Mouse (Mus musculus) adrenal gland, postnatal 4 days (tissue): ENCODE measurements around the gene Exoc6. TPM values are rescaled to one million over a fixed set of nuclear protein-coding genes. Genes with fewer than 3 reads are reported as not detected.

Source experiments
- DNase-seq, 2 experiments: peaks; one replicate each; pipeline ENCODE4 v3.0.0; 2021 to 2022; ENCODE audit warnings: low spot score in 2 of 2, mixed read lengths in 2 of 2
- total RNA-seq, 2 experiments: library from RNA; stranded (reverse); gene quantifications; 2 replicates each; pipeline ENCODE4 v1.2.3; 2021

Exoc6 gene
- total RNA-seq, 2 experiments from 2014 or later = 21.3 to 22.3 TPM

DNA sequence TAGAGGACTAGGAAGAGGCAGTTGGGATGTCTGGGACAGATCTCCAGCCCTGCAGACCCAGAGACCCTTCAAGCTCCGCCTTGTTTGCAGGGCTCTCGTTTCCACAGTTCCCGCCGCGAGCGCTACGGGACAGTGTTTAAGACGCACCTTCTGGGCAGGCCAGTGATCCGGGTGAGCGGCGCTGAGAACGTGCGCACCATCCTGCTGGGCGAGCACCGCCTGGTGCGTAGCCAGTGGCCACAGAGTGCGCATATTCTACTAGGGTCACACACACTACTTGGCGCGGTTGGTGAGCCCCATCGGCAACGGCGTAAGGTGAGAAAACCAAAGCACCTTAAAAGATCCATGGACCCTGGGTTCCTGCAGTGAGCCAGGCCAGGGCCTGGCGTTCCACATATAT lies 136.1 kb downstream of the Exoc6 start:
- no peak for DNase-seq

DNA sequence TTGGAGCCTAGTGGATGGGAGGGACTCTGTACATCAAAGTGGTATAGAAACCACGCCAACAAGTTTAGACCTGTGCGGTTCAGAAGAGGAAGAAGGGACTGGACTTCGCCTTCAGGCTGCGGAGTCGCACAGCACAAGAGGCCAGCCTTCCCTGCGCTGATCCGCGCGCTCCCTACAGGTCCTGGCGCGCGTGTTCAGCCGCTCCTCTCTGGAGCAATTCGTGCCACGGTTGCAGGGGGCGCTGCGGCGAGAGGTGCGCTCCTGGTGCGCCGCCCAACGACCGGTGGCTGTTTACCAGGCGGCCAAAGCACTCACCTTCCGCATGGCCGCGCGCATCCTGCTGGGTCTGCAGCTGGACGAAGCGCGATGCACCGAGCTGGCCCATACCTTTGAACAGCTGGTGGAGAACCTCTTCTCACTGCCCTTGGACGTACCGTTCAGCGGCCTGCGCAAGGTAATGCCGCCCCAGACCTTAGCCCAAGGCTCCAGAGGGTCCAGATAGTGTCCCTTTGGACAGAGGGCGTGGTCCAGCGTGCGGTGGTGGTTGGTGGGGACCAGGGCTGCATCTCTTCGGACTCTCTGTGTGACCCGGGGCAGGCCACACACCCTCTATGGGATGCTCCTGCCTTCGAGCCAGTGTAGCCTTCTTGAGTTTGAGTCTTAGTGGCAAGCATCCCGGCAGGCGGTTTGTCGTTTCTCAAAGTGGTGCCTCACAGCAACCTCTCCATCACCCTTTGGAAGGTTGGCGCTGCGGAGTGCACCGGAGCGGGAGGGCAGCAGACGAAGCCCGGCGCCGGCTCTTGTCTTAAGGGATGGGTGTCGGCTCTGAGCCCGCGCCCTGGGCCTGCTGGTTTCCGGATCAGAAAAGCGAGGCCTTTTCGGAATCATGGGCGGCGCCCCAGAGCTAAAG lies 137.0 kb downstream of the Exoc6 start:
- DNase-seq = no peak

DNA sequence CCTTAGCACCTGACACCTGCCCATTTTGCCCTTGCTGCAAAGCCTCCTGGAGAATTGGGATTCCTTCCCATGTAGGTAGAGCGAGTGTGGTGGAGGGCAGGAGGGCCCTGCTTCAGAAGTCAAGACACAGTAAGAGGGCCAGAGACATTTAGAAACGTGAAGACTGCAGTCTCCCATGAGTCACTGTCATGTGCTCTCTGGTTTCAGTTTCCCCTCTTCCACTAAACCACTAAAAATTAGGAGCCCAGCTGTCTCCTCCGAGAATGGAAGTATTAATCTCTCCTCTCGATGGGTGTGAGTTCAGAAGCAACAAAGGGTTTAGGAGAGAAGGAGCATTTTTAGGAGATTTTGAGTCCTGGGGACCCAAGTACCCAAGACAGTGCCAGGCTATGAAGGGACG lies 139.3 kb downstream of the Exoc6 start:
- no peak for DNase-seq

DNA sequence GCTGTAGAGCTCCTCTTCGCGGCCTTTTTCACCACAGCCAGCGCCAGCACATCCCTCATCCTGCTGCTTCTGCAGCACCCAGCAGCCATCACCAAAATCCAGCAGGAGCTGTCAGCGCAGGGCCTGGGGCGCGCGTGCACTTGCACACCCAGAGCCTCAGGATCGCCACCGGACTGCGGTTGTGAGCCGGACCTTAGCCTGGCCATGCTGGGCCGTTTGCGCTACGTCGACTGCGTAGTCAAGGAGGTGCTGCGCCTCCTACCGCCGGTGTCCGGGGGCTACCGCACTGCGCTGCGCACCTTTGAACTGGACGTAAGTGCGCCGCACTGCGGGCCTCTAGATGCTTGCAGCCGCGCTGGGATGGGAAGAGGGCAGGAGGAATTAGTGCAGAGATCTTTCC lies 140.5 kb downstream of the Exoc6 start:
- DNase-seq = no peak

DNA sequence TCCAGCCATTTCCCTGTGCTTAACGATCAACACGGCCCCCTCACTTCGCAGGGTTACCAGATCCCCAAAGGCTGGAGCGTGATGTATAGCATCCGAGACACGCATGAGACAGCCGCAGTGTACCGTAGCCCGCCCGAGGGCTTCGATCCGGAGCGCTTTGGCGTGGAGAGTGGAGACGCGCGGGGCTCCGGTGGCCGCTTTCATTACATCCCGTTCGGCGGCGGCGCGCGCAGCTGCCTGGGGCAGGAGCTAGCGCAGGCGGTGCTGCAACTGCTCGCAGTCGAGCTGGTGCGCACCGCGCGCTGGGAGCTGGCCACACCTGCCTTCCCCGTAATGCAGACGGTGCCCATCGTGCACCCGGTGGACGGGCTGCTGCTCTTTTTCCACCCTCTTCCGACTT lies 142.7 kb downstream of the Exoc6 start:
- DNase-seq = no peak

DNA sequence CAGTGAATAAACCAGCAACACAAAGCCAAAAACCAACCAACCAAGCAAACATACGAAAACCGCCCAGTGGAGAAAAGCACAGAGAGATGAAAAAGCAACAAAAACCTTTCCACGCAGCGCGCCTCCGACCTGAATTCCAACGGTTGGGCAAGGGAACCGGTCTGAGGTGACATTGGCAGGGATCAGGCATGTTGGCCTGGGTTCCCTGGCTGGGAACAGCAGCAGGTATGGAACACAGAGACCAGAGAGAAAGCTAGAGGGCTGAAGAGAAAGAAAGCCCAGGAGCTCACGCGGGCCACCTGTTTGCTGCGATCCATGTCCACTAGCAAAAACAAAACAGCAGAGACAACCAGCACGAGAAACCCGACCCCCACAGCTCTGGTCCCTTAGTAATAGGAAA lies 144.9 kb downstream of the Exoc6 start:
- no peak for DNase-seq

DNA sequence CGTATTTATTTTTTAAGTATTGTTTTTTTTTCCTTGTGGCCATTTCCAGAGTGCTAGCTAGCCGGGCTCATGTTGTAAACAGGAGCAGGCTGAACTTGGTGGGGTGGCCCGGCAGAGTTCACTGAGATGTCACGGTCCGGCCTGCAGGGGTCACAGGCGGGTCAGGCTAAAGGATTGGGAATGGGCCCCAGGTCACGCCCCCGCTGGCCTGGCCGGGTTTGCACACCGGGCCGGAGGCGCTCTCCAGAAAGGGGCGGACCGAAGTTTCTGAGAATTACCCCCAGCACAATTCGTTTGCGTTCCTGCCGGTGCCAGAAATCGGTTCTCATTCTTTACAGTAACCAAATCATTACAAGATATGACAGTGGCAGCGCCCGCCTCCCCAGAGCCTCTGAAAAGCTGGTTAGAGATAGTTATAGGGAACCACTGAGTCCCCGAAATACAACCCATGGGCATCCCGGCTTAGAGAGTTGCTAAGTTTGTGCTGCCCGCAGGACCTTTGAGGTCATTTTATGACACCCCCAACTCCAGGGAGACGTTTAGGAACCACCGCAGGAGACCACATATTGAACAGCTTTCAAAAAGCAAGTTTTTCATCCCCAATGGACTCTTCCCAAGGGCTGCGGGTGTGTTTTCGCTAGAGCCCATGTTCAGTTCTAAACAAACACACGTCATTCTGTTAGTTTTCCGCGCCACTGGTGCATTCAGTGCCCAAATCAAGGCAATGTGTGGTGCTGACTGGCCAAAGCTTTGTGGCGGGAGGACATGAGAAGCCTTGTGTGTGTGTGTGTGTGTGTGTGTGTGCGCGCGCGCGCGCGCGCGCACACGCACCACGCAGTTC lies 145.8 kb downstream of the Exoc6 start:
- DNase-seq = no peak

DNA sequence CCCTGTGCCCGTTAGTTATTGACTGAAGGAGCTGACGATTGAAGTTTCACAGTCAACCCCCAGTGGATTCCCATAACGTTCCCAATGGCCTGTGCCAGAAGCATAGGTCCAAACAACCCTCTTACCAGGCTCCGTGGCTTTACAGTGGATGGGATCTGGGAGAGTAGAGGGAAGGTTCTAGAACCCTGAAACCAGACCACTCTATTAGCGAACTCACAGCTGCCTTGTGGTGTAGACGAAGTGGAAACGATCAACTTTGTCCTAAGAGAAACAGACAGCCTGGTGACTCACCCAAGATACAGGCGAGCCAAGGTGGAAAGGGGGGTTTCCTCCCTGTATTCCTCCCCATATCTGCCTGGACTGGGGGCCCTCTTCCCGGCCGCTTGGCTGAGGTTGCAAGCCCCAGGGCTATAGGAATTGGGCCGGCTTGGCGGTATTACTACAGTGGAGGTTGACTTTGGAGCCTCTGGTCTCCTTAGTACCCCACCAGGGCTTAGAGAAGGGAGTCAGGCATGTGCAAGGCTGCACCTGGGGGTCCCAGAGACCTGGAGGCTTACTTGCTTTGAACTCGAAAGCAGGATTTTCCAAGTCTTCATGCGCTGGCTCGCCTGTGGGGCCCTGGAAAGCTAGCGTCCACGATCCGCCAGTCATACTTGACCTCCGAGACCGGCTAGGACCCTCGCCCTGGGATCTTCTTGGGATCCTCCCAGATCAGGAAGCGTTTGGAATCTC lies 146.6 kb downstream of the Exoc6 start:
- DNase-seq = no peak

DNA sequence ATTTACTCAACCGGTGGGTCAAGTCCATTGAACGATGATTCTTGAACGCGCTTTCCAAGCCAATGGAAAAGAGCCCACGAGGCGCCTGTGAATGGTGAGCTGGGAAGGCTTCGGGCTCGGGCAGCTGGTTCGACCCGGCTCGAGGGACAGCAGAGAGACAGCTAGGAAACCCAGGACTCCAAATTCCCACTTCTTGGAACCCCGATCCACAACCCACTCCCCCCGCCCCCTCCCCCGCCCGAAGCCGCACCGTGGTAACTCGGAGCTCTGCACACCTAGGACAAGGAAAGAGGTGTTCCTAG lies 147.1 kb downstream of the Exoc6 start:
- DNase-seq = no peak

DNA sequence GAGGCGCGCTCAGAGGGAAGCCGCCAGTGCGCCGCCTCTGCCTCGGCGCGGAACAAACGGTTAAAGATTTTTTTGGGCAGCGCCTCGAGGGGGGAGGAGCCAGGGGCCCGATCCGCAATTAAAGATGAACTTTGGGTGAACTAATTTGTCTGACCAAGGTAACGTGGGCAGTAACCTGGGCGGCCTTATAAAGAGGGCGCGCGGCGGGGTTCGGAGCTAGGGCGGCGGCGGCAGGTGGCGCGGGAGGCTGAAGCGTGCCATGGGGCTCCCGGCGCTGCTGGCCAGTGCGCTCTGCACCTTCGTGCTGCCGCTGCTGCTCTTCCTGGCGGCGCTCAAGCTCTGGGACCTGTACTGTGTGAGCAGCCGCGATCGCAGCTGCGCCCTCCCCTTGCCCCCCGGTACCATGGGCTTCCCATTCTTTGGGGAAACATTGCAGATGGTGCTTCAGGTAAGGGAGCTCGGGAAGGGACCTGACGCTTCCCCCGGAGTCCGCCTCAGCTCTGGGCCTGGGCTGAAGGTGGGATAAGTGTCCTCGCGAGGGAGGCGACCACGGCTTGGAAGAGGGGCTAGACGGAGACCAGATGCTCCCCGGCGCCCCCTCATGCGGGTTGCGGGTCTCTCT lies 147.5 kb downstream of the Exoc6 start, which contains the start of gene Cyp26a1:
Gene Cyp26a1, plus strand, starts transcription at position 148 of the 622 bp plus-strand sequence.
- no peak for DNase-seq

DNA sequence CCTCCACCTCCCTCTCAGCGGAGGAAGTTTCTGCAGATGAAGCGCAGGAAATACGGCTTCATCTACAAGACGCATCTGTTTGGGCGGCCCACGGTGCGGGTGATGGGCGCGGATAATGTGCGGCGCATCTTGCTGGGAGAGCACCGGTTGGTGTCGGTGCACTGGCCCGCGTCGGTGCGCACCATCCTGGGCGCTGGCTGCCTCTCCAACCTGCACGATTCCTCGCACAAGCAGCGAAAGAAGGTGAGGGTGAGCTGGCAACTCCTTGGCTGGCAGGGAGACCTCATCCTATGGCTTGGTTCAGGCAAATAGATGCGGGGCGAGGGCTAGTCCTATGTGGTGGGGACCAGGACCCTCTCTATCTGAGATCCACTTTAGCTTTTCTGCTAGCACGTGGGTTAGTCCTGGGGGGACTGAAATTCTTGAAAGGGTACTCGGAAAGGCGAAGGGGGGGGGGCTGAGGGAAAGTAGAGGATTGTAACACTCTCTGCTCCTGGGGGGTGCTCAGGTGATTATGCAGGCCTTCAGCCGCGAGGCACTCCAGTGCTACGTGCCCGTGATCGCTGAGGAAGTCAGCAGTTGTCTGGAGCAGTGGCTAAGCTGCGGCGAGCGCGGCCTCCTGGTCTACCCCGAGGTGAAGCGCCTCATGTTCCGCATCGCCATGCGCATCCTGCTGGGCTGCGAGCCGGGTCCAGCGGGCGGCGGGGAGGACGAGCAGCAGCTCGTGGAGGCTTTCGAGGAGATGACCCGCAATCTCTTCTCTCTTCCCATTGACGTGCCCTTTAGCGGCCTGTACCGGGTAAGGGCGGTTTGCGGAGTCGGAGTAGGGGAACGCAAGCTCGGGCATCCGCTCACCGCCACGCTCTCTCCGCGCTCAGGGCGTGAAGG lies 148.3 kb downstream of the Exoc6 start:
- no peak for DNase-seq

DNA sequence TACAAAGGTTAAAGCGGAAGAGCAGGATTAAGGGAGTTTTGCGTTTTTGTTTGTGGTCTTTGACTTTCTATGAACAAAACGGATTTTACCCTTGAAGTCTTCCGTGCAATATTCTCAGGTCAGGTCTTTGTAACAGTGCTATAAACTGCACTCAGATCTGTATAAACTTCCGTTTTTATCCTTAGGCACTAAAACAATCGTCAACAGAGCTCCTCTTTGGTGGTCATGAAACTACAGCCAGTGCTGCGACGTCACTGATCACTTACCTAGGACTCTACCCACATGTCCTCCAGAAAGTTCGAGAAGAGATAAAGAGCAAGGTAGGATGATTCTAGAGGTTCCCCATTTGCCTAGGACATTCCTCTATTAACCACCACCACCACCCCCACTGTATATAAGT lies 149.5 kb downstream of the Exoc6 start:
- DNase-seq = no peak

DNA sequence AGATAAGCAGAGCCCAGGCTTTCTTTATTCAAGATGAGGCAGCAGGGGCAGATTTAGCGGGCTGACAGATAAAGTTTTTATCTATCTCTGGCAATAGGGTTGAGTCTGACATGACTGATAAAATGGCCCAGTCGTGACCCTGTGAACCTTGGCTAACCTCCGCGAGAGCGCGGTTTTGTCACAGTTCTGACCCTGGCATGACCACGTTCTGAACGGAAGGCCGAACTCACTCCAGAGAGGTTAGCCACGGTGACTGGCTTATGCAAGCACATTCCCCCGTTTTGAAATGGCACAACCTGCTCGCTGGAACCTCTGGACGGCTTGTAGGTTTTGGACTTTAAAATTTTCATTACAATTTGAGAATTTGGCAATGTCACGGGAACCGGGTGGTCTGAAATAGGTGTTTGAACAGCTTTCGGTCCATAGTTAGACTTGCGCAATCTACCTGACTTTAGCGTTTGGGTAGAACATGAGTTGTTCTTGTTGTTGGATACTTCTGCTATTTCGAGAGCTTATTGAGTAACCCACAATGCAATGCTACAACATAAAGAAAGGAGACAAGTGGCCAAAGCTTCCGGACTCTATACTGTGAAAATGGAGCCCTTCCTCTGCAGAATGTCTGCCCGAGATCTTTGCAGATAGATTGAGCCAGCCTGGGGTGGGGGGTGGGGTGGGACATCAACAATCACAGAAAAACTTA lies 152.3 kb downstream of the Exoc6 start:
- no peak for DNase-seq

DNA sequence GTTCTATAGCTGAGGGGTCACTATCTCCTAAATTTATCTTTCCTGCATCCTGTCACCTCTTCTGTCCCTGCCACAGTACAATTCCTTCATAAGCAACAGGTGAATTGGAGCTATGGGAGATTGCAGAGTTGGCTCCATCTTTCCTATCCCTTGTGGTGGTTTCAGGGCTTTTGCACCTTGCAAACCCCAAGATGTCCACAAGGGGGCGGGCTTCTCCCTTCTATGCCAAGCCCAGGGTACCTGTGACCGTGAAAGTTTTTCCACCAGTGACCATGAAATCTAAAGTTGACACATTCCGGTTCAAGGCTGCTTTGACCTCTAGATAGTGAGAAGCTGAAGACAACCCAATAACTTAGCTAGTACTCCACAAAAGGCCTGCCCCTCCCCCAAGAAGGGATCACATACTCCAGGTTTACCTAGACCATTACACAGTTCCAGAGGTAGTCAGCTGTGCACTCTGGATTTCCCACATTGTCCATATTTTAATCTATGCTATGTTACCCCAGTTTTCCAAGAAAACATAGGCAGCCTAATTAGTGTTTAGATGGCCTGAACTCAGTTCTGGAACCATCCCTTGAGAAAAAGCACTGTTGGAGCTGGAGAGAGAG lies 153.8 kb downstream of the Exoc6 start:
- DNase-seq = peak; percentile 38 to 50

DNA sequence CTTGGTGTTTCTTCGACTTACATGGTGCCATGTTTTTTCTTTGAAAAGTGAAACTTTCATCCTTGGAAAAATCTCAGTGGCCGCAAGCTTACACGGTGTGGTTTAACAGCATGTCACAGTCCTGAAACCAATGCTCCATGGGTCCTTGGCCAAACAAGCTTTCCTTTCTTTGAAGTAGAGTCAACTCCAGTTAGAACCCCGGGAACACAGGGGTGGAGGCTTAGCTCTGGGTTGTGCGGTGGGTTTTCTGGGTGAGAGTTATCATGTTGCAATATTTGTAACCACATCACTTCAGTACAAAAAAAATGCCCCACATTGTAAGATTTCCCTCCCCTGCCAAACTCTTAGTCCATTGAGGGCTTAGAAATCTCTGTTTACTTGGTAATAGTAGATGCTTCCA lies 155.5 kb downstream of the Exoc6 start:
- DNase-seq = no peak

DNA sequence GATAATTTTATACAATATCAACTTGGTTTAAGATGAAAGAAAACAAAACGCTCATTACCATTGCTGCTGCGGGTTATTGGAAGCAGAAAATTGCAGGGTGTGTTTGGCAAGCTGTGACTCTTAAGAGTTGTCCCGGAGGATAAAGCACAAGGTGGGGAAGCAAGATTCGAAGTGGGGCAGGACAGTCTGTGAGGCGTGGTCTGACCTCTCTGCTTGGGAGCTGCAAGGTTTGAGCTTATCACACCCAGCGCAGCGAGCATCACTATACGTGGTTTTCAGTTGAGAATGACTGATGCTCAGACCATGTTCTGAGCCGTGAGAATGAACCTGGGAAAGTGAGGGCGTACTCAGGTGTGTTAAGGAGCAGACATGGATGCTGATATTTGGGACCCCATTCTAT lies 164.5 kb downstream of the Exoc6 start:
- no peak for DNase-seq

DNA sequence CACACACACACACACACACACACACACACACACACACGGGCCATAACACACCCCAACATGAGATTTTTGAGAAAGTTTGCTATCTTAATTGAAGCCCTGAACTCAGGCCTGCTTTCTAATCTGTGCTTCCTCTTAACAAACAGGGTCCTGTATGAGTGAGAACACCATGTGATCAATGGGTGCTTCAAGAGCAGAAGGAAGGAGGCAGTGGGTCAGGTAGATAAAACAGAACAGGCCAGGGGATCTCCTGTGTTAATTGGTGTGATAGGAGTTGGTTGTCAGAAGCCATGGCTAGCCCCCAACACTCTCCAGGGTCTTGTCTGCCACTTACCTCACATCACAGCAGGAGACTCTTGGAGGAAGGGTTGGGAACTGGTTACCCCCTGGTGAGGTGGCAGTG lies 165.8 kb downstream of the Exoc6 start:
- DNase-seq = no peak

DNA sequence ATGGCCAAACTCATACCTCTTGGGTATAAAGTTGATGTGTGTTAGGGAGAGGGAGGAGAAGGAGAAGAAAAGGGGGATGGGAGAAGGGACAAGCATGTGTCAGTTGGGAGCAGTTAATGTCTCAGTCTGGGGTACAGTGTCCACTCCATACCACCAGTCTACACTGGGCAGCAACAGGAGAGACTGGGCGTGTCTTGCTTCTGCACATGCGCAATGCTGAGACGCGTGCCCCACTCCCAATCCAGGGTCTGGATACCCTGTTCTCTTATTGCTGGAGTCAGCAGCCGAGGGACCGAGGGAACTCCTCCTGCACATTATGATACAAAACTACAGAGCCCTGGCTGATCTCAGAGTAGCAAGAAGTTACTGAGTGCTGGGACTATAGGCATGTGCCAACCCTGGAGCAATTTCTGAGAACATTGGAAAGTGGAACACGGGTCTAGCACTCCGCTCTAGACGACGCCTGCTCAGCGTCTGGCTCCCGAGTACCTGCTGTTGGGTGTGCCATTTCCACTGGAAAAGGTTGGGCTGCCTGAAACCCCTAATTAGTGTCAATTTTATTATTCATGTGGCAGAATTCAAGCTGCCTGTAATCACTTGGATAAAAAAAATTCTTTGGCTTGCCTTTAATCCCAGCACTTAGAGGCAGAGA lies 166.4 kb downstream of the Exoc6 start:
- DNase-seq = no peak

DNA sequence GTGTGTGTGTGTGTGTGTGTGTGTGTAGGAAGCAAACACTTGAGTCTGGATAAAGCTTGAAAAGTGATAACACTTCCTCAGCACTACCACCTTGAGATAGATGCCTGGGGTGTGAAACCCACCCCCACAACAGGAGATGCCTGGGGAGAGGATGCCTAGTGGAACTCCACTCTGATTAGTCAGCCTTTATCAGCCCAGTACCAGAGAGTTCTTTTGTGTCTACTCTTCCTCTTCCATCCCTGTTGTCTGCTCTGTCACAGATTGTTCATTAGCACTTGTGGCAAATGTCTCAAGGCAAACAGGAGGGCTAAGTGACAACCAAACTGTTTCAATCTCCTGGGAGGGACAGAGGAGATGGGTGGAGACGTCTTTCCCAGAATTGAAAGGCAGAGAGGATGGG lies 168.9 kb downstream of the Exoc6 start:
- no peak for DNase-seq
